Mouse (Mus musculus) embryo, embryonic 11.5 days (tissue): ENCODE measurements around the gene Hoxa4.

Experiments used
- DNase-seq: peaks from one replicate; pipeline ENCODE4 v3.0.0-alpha.2; 2012; ENCODE audit warnings: low read depth, low spot score

Hoxa4 gene

DNA sequence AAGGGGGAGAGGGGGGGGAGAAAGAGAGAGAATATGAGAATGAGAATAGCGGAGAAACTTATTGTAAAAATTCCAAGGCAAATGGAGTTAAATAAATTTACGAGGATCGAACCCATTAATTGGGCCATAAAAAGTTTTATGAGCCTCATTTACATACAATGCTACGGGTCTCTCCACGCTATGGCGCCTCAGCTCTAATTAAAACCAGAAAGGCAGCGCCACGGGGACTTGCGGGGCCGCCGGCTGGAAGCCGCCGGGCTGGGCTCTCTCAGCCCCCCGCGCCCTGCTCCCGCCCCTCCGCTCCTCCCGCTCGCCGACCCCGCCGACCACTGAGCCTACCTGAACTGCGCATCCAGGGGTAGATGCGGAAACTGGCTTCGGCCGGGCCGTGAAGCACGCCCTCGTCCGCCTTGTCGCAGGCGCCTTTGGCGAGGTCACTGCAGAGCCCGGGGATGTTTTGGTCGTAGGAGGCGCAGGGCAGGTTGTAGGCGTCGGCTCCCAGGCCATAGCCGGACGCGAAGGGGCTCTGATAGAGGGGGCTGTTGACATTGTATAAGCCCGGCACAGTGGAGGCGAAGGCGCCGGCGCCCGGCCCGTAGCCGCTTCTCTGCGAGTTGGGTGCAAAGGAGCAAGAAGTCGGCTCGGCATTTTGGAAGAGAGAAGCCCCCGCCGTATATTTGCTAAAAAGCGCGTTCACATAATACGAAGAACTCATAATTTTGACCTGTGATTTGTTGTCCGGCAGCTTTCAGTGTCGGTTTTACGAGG lies 25.3 kb upstream of the Hoxa4 start:
- DNase-seq = no peak

DNA sequence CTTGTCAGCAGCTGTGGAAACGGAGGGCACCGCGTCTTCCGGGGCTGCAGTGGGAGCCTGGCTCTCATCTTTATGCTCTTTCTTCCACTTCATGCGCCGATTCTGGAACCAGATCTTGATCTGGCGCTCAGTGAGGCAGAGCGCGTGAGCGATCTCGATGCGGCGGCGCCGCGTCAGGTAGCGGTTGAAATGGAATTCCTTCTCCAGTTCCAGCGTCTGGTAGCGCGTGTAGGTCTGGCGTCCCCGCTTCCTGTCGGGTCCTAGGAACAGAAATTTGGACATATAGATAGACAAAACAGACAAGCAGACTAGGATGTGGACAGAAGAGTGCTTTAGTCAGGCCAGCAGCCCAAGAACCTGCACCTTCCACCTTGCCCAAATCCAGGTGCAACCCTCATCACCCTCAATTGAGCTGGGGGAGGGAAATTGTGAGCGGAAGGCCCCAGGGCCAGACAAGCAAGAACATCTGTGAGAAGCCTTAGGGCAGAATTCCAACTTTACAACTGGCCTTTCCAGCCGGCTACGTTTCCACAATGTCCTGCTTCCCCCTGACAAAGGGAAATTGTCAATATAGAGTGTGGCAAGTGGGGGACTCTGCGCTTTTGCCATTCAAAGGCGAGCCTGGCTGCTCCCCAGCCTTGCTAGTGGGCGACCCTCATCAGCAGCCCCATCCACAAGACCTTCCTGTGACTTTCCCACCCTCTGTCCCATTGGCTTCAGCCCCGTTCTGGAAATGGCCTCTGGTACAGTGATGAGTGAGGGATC lies 24.4 kb upstream of the Hoxa4 start:
- no peak for DNase-seq

DNA sequence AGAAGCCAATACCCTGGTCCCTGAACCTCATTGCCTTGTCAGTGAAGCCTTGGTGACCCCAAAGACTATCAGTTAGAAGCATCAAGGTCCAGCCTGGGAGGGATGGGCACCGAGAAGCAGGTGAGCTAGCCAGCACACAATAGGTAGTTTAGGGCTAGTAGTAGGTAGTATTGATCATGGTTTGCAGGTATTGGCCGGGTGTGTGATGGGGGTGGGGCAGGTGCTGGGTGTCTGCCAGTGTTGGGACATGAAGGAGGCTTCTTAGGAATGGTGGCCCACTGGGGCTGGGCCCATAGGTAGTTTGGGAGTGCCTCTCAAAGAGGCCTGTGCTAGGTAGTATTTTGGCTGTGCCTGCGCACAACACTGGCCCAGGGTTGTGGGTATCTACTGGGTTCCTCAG lies 23.5 kb upstream of the Hoxa4 start:
- DNase-seq = no peak

DNA sequence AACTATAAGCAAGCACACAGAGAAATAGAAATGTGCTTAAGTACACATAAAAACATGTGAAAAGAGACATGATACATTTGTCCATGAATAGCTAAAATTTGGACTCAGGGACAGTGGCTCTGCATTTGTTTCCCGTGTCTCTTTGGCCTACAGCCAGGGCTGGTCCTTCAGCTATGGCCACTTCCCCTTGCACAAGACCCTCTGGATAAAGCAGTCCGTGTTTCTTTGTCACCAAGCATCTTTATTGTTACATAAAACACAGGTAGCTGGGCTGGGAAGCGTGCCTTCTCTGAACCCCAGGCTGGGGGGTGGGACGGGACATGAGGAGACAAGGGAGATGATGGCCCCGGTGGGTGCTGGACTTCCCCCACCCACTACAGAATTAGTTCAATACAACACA lies 22.7 kb upstream of the Hoxa4 start:
- no peak for DNase-seq

DNA sequence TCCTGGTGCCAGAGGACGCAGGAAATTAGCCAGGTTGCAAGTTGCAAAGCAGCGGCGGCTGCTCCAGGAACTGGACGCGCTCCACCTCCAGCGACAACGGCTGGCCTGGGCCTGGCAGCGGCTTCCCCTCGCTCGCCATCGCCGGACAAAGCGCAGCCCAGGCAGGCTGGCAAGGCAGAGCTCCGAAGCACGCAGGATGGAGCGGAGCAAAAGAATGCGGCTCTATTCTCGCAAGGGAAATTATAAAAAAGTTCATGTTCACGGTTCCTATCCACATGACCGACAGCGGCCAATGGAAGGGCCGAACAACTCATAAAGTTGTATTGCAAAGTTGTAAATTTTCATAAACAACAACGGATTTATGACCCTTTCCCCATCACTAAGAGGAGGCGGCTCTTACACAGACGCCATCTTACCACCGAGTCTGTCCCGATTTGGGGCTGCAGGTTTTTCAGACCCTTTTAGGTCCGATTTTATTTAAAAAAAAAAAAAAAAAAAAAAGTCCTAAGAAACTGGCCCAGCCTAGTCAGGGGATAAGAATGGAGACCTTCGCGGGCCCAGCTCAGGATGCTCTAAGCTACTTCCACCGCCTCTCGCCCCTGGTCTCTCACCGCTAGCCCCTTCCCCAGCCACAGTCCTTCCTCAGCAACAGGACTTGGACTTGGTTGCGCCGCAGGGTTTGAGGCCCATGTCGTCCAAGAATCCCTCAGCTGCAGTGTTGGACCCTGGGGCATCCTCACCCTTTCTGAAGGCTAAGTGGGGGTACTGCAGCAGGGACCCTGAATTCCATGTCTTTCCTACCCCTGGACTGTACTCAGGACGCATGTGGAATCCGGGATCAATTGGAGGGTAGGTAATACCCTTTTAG lies 21.8 kb upstream of the Hoxa4 start, which contains the start of the genes Hoxa3 and Gm28308:
Gene Hoxa3, minus strand, starts transcription at position 218 of the 868 bp plus-strand sequence.
Gene Gm28308, minus strand, starts transcription at position 221 of the 868 bp plus-strand sequence.
- DNase-seq = no peak

DNA sequence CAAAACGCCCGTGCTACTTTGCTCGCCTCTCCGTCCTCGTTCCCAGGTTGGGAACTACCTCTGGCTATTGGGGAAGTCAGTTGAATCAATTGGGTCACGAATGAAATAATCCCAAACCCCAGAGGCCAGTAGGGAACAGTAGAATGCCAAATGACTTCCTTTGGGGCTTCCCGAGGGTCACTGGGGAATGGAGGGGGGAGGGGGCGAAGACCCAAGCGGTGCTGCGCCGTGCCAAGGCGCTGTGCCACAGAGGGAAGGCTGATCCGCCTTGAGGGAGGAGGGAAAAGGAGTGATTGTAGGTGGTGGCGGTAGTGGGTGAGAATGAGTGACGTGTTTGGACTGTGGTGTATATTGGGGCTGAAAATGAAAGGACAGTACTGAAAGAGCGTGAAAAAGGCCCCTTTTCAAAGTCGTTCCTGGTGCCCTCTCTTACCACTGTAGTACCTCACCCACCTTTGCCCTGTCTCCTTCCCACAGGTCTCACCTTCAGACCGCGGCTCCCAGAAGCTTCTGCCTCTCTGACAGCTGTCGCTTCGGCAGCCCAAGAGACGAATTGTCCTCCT lies 21.1 kb upstream of the Hoxa4 start:
- DNase-seq = no peak

DNA sequence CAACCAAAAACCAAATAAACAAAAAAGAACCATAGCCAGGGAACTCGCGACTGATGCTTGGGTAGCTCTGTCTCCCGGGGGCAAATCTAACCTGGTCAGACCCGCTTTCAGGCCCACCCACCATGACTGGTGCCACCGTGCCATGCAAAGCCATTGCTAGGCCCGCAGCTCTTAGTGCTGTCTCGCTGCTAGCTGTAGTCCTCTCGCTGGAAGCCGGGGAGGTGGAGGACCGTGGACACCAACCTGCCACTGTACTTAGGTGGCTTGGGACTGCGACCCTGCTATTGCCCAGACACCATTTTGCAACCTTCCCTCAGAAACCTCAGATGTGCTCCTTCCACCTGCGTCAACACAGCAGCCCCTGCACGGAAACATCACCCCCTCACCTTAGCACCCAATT lies 20.4 kb upstream of the Hoxa4 start:
- DNase-seq = no peak

DNA sequence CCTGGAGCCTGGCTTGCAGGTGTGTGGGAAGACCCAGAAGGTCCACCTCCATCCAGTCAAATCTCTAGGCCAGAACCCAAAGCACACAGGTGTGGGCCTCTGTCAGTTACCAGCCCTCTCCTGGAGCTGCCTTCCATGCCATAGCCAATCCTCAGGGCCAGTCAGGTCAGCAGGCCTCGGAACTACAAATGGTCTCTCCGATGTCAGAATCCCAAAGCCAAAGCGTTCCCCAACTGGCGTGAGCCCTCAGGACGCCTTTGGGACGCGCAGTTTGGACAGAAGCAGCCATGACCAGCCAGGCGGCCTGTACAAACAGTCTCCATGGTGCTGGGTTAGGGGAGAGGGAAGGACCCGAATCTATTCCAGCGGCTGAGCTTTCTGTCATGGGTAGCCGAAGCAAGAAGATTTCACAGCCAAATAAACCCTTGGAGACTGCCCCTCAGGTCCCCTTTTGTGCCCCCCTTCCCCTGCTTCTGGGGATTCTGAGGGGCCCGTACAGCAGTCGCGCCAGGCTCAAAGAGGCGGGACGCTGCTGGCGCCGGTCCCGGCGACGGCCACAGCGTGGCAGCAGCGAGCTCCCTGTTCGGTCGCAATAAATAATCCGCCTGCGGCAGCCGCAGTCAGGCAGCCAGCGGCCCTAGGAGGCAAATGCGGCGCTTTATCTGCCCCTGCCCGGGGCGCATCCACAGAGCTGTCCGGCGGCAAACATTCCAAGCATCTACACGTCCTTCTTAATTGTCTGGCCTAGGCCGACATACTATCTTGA lies 19.8 kb upstream of the Hoxa4 start:
- DNase-seq = no peak

DNA sequence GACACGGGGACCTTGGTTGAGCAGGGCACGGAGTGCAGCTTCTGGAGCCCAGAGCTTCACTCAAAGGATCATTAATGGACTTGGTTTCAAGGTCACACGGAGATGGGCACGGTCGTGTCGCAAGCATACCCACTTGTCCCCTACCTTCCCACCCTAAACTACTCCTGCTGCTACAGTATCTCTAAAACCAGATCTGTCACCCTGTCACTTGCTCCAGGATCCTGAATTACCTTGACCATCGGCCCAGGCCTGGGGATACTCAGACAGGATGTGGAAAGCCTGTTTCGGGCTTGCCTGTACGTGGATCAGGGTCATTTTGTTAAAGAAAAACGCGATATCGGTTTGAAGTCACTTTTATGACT lies 18.1 kb upstream of the Hoxa4 start:
- DNase-seq = no peak

DNA sequence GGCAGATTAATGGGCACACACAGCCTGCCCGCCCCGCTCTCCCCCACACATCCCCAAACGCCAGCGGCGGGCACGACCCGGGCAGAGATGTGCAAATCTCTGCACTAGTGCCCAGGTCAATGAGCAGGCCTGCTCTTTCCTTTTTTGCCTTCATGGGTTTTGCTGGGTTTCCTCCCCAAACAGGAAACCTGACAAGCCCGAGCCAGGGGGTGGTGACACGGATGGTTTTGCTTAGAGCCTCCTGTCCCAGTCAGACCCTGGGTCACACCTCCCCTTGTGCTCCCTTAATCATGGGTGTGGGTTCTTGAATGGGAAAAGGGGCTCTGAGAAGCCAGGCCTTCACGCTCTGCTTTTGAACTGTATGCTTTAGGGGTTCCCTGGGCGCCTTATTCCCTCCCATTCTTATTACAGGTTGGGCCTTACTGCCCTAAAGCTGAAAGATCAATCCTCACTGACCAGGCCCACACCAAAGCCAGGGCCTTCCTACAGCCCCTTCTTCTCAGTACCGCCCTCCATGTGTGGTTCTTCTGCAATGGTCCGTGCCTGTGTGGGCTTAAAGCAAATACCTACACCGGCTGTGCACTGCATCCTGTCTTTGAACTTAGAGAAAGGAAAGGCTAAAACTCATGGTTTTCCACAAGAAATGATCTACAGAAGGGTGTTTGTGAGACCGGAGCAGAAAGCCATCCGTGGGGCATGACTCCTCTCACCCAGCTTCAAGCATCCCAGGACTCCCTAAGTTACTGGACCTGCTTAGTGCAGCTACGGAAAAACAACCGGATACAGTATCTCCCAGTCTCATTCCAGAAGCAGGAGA lies 17.5 kb upstream of the Hoxa4 start:
- DNase-seq = no peak

DNA sequence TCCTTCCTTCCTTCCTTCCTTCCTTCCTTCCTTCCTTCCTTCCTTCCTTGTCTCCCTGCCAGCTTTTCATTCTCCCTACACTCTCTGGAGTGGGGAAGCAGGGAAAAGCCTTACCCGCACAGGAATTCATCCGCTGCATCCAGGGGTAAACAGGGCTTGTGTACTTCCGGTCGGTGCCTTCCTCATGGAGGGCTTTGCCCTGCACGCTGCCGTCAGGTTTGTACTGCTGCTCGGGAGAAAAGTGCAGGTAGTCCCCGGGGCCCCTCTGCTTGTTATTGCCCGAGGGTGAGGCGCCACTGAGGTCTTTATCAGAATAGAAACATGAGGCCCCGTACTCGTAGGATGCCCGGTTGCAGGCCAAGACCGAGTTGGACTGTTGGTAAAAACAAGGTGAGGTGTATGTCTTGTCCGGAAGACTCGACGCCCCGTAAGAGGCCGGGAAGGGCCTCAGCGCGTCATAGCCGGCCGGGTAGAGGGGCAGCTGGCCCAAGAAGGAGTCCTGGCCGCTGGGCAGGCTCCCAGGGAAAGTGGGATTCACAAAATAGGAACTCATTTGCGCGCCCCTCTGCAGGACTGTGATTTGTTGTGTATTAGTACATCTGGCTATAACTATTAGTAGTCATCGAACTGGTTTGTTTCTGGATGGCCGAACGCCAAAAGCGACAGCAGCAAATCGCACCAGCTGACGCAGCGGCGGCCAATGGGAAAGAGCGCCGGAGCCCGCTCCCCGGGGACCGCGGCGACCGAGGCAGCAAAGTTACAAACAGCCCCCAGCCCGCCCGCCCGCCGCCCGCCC lies 16.7 kb upstream of the Hoxa4 start, which contains the start of gene Hoxa6:
Gene Hoxa6, minus strand, starts transcription at position 651 of the 796 bp plus-strand sequence.
- DNase-seq = no peak

DNA sequence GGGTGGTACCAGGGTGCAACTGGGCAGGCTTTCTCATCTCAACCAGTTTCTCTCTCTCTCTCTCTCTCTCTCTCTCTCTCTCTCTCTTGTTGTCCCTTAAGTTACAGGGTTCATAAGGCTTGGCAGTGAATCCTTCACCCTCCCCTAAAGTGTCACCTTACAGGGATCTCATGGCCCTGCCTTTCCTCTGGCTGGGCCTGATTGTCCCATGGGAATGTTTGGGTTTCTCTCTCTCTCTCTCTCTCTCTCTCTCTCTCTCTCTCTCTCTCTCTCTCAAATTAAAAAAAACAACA lies 16.1 kb upstream of the Hoxa4 start:
- DNase-seq = no peak

DNA sequence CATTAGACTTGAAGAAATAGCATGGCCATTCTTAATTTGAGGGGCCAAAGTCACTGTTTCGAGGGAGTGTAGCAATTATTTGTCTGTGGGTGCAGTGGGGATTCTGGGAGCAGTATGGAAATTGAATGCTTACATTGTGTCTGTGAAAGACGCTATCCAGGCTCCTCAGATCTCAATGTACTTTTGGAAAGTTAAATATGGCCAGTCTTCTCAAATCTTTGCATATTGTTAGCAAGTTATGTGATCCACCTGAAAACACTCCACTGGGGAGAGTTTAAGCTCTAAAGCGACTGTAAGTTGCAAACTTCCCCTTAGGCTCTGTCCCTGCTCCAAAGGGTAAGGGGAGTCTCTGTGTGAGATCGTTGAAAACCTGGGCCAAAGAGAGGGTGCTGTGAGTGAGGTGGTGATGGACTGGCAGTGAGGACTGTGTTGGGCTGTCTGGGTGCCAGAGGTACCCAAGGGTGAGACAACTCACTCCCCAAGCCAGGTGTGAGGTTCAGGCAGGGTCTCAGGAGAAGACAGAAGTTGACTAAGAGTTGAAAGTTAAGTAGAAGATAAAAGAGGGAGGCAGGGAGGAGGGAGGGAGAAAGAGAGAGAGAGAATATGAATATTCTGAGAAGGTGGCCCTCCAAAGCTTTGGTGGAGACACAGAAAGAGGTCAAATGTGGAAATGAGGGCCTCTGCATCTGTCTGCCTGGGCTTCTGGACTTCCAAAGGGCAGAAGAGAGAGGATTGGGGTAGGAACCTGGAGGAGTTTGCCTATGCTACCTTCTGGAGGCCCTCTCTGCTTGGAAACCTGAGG lies 15.5 kb upstream of the Hoxa4 start:
- no peak for DNase-seq

DNA sequence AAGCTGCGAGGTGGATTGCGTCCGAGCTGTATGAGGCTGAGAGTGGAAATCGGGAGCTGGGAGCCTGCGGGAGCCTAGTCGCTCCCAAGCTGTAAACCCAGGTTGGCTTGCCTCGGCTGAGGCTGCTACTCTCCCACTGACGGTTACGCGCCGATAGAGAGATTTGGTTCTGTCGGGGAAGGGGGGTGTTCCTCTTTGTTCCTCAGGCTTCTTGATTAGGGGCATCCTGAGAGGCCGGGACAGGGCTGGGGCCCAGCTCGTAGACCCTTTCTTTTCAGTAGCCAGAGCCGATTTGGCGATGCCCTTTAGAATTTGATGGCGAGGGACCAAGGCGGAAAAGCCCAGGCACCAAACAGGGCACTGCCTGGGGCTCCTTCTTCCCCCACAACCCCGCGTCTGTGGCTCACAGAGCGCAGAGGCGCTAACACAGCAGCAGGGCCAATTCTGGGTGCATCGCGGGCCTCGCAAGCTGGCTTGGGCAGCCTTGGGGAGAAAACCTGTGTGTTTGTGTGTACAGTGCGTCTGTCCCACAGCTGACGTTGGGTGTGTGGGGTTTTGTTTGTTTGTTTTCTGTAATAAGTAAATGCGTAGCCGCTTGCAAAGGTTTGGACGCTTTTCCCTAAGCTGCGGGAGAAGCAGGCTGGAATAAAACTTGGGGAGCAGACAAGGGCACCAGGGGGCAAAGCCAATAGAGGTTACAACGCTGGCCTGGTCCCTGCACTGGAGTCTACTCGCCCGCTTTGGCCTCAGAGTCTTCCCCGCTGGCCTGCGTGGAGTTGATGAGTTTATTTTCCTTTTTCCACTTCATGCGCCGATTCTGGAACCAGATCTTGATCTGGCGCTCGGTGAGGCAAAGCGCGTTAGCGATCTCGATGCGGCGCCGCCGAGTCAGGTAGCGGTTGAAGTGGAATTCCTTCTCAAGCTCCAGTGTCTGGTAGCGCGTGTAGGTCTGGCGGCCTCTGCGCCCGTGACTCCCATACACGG lies 14.4 kb upstream of the Hoxa4 start:
- DNase-seq = no peak

DNA sequence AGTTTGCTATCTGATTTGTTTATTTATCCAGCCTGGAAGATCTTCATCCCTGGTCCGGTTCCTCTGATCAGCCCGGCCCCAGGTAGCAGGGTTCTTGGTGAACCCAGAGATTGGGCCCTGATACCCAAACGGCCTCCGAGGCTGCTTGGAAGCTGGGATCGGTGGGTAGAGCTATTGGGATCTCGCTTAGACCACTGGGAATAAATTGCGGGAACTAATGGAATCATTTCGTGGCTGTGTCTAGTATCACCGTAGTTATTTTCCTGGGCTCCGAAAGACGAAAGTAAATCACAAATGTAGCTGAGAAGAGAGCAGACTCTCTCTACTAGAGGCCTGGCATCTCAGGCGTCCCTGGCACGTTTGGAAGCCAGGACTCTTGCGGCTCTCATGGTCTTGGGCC lies 13.7 kb upstream of the Hoxa4 start:
- no peak for DNase-seq

DNA sequence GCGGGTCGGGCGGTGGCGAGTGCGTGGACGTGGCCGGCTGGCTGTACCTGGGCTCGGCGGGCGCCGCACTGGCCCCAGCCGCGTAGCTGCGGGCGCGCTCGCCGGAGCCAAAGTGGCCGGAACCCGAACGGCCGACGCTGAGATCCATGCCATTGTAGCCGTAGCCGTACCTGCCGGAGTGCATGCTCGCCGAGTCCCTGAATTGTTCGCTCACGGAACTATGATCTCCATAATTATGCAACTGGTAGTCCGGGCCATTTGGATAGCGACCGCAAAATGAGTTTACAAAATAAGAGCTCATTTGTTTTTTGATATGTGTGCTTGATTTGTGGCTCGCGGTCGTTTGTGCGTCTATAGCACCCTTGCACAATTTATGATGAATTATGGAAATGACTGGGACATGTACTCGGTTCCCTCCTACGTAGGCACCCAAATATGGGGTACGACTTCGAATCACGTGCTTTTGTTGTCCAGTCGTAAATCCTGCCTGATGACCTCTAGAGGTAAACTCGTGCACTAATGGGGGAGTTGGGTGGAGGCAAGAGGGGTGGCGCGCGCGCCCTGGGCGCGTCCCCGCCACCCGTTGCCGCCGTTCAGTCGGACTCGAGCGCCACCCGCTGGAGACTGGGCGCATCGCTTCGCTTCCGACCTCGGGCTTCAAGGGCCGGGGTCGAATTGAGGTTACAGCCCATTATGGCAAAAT lies 12.6 kb upstream of the Hoxa4 start, which contains the start of gene Hoxa5:
Gene Hoxa5, minus strand, starts transcription at position 538 of the 703 bp plus-strand sequence.
- peak; percentile 89 for DNase-seq
